Mouse (Mus musculus): Measurements from ENCODE around the gene Slc13a3.

Slc13a3 gene

DNA sequence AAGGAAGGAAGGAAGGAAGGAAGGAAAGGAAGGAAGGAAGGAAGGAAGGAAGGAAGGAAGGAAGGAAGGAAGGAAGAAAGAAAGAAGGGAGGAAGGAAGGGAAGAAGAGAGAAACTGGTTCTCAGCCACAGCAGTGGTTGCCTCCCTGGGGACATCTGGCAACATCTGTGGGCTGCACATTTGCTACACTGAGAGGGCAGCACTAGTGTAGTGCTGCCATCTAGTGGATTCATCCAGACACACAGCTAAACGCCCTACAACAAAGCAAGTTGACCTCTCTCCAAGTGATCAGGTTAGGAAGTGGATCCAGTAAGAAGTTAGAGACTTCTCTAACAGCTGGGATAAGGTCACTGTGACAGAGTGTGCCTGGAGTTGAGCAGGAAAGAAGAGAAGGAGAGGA lies 112.2 kb downstream of the Slc13a3 start:
- DNase-seq: peak; percentile 67 to 73
